Mouse (Mus musculus) lung, embryonic 16.5 days (tissue): Measurements from ENCODE around the gene Cdc42bpb. TPM values are rescaled to one million over a fixed set of nuclear protein-coding genes. Genes with fewer than 3 reads are reported as not detected.

Experiments used
- ATAC-seq: fragments of 200-750 bp; cut with Nextera tagmentation; 2 replicates; pipeline ENCODE4 v1.8.0; 2017; ENCODE audit warnings: low read depth, mild to moderate bottlenecking, moderate library complexity
- H3K27ac ChIP-seq: fragments of 300-500 bp; sonication (generic); 2 replicates; pipeline ENCODE4 v1.5.1; 2014; ENCODE audit warnings: mild to moderate bottlenecking, control low read depth, low read length
- H3K27me3 ChIP-seq: fragments of 300-500 bp; sonication (generic); 2 replicates; pipeline ENCODE4 v1.6.1; 2014; ENCODE audit warnings: low read depth, low read length, mixed read lengths; ENCODE audit not compliant: control insufficient read depth, insufficient read depth
- H3K36me3 ChIP-seq: fragments of 300-500 bp; sonication (generic); 2 replicates; pipeline ENCODE4 v1.6.1; 2014; ENCODE audit warnings: low read length; ENCODE audit not compliant: control insufficient read depth, insufficient read depth
- H3K4me1 ChIP-seq: fragments of 300-500 bp; sonication (generic); replicated peaks from 2 replicates; pipeline ENCODE4 v1.6.1; 2014; ENCODE audit warnings: low read length, mixed read lengths; ENCODE audit not compliant: control insufficient read depth, insufficient read depth
- H3K4me2 ChIP-seq: fragments of 300-500 bp; sonication (generic); 2 replicates; pipeline ENCODE4 v1.6.1; 2014; ENCODE audit warnings: low read depth, low read length, control low read depth
- H3K4me3 ChIP-seq: fragments of 300-500 bp; sonication (generic); 2 replicates; pipeline ENCODE4 v1.5.1; 2014; ENCODE audit warnings: mild to moderate bottlenecking, low read length, control low read depth
- H3K9ac ChIP-seq: fragments of 300-500 bp; sonication (generic); 2 replicates; pipeline ENCODE4 v1.6.1; 2014; ENCODE audit warnings: low read length, control low read depth
- H3K9me3 ChIP-seq: fragments of 300-500 bp; sonication (generic); 2 replicates; pipeline ENCODE4 v1.6.1; 2016; ENCODE audit warnings: low read length; ENCODE audit not compliant: control insufficient read depth
- whole genome bisulfite sequencing: fragments of 180-500 bp; shearing (Covaris S2); extraction: QIAGEN DNeasy Blood & Tissue Kit; methylation state at CpG from one replicate; pipeline ENCODE4 v1.1.7; 2014; 5-methylcytosine and 5-hydroxymethylcytosine counted together
- polyA plus RNA-seq: library from polyadenylated mRNA; unstranded; fragments of >200 nt; fragmentation: Nextera tagmentation; extraction: Ambion mirVana; gene quantifications from 2 replicates; pipeline ENCODE4 v1.2.1, GENCODE M21; 2015

Gene Cdc42bpb
- polyA plus RNA-seq, 1 experiment from 2014 or later, result 36.1 TPM

- no peak overlapping the region for H3K4me3 ChIP-seq
- H3K36me3 ChIP-seq, result no peaks in the 10 kb centered on the region; the same call in 1 of the 2 replicates
- no peak overlapping the region for H3K4me2 ChIP-seq
- H3K4me1 ChIP-seq, result no peaks in the 10 kb centered on the region
- H3K9me3 ChIP-seq, result no peaks in the 10 kb centered on the region
- no peak overlapping the region for H3K9ac ChIP-seq
- no peak overlapping the region for H3K27ac ChIP-seq
- H3K27me3 ChIP-seq, result no peaks in the 10 kb centered on the region
- 55% methylated on average over 3 of the region's 3 CpGs for WGBS
- ATAC-seq, result no peak
Measured at GRCm38 (mm10) chr12:111249095-111249494, 128.4 kb downstream of the Cdc42bpb start.

- Histone ChIP-seq H3K4me2 (no peak overlapping the region), H3K36me3 (peaks cover 4% of the 10 kb centered on the region)
- 89% methylated on average over 9 of the region's 9 CpGs for WGBS
Measured at GRCm38 (mm10) chr12:111246808-111247464, 130.6 kb downstream of the Cdc42bpb start.

GRCm38 (mm10) chr12:111245070-111245469 is 132.4 kb downstream of the Cdc42bpb start:
- peaks cover 4% of the 10 kb centered on the region for H3K36me3 ChIP-seq
- WGBS, result 80% methylated on average over 6 of the region's 6 CpGs

More at GRCm38 (mm10) chr12:111246808-111247464, 130.6 kb downstream of the Cdc42bpb start:
- Histone ChIP-seq H3K9ac (no peak overlapping the region), H3K27me3 (no peaks in the 10 kb centered on the region), H3K27ac (no peak overlapping the region), H3K4me3 (no peak overlapping the region), H3K9me3 (no peaks in the 10 kb centered on the region), H3K4me1 (no peaks in the 10 kb centered on the region)
- no peak for ATAC-seq

GRCm38 (mm10) chr12:111243733-111244132 is 133.8 kb downstream of the Cdc42bpb start:
- ATAC-seq, result no peak
- H3K9ac ChIP-seq, result no peak overlapping the region
- H3K27me3 ChIP-seq, result no peaks in the 10 kb centered on the region
- no peaks in the 10 kb centered on the region for H3K4me1 ChIP-seq
- H3K36me3 ChIP-seq, result peaks cover 4% of the 10 kb centered on the region
- H3K4me3 ChIP-seq, result no peak overlapping the region
- H3K27ac ChIP-seq, result no peak overlapping the region
- no peaks in the 10 kb centered on the region for H3K9me3 ChIP-seq
- 81% methylated on average over 12 of the region's 12 CpGs for WGBS
- no peak overlapping the region for H3K4me2 ChIP-seq

More at GRCm38 (mm10) chr12:111245070-111245469, 132.4 kb downstream of the Cdc42bpb start:
- H3K4me2 ChIP-seq, result no peak overlapping the region
- ATAC-seq, result no peak
- no peaks in the 10 kb centered on the region for H3K27me3 ChIP-seq
- H3K27ac ChIP-seq, result no peak overlapping the region
- H3K9ac ChIP-seq, result no peak overlapping the region
- H3K4me1 ChIP-seq, result no peaks in the 10 kb centered on the region
- no peak overlapping the region for H3K4me3 ChIP-seq
- no peaks in the 10 kb centered on the region for H3K9me3 ChIP-seq

Other genes with a start within 250 kb of the Cdc42bpb start
- gene Traf3, start 211.3 kb downstream of the Cdc42bpb start, polyA plus RNA-seq, result 5.8 and 7.7 TPM in 2 replicates
- not detected in 2 replicates for gene 4930595D18Rik, start 193.2 kb downstream of the Cdc42bpb start, polyA plus RNA-seq
- 0.44 and 0.69 TPM in 2 replicates for gene Amn, start 106.6 kb downstream of the Cdc42bpb start, polyA plus RNA-seq
- 0.79 and 0.80 TPM in 2 replicates for gene Lbhd2, start 29.1 kb upstream of the Cdc42bpb start, polyA plus RNA-seq
- gene Exoc3l4, start 39.3 kb upstream of the Cdc42bpb start, polyA plus RNA-seq, result 13.0 and 14.5 TPM in 2 replicates
- gene Tnfaip2, start 64.8 kb upstream of the Cdc42bpb start, polyA plus RNA-seq, result 4.0 and 6.9 TPM in 2 replicates
- gene Gm266, start 108.1 kb upstream of the Cdc42bpb start, polyA plus RNA-seq, result 3.9 and 5.4 TPM in 2 replicates
- gene Eif5, start 160.3 kb upstream of the Cdc42bpb start, polyA plus RNA-seq, result 390 and 418 TPM in 2 replicates
- gene Mark3, start 196.8 kb upstream of the Cdc42bpb start, polyA plus RNA-seq, result 23.5 and 24.0 TPM in 2 replicates